Mouse (Mus musculus) left cerebral cortex, adult 11 months (tissue): ENCODE data around the gene Tmem259.

Source experiments
- DNase-seq: peaks from one replicate; pipeline ENCODE4 v3.0.0; 2022; ENCODE audit warnings: low spot score

Tmem259 gene

GRCm38 (mm10) chr10:80016511-80016910, 32.4 kb upstream of the Tmem259 start, which contains the start of gene Arhgap45:
Arhgap45 (plus strand) TSS chr10:80016653.
- DNase-seq = no peak

DNA sequence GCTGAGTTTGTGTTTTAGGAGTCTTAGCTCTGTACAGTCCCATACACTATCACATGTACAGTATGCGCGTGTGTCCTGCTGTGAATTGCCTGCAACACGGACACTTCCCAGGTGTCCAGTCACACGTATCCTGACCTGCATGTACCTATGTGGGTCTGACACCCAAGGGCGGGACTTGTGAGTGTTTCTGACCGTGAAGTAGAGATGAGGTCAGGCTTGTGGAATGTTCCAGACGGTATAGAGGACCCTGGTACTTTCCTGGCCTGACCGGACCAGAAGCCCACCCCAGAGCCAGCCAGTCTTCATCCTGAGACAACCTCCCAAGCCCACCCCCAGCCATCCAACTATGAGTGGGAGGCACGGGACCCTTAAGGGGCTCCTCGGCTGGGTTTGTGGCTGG, 31.5 kb upstream of the Tmem259 start:
- DNase-seq = no peak

DNA sequence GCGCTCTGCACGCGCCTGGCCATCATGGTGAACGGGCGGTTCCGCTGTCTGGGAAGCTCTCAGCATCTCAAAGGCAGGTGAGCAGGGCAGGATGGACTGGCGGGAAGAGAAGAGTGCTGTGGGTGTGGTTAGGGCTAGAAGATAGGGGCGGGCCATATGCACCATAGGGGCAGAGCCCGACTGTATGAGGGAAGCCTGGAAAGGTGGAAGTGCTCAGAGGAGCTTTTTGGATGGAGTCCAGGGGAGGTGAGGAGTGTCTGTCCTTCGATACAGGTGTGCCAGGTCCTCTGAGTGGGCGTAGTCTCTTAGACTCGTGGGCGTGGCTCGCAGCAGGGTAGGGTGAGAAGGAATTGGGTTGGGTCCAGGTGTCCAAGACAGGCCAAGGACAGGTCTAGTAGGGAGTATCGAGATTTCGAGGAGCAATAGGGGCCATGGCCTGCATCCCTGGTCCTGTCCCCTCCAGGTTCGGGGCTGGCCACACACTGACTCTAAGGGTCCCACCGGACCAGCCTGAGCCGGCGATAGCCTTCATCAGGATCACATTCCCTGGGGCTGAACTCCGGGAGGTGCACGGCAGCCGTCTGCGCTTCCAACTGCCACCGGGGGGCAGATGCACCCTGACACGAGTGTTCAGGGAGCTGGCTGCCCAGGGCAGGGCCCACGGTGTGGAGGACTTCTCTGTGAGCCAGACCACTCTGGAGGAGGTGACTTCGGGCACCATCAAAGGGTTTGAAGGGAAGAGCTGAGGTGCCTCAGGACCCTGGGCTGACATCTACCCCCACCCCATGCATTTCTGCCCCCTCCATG, 30.6 kb upstream of the Tmem259 start:
- no peak for DNase-seq

- DNase-seq = no peak
Measured at GRCm38 (mm10) chr10:80013609-80014008, 29.5 kb upstream of the Tmem259 start.

DNA sequence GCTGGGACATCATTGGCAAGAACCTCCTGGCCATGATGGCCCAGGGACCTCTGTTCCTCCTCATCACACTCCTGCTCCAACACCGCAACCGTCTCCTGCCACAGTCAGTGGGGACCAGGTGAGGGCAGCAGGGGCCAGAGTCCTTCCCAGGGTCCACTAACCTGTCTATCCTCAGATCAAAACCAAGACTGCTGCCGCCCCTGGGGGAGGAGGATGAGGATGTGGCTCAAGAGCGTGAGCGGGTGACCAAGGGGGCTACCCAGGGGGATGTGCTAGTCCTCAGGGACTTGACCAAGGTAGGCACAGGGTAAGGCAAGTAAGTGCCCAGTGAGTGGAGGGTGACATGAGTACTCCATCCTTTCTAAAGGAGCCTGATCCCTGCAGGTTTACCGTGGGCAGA, 27.6 kb upstream of the Tmem259 start:
- DNase-seq = no peak

DNA sequence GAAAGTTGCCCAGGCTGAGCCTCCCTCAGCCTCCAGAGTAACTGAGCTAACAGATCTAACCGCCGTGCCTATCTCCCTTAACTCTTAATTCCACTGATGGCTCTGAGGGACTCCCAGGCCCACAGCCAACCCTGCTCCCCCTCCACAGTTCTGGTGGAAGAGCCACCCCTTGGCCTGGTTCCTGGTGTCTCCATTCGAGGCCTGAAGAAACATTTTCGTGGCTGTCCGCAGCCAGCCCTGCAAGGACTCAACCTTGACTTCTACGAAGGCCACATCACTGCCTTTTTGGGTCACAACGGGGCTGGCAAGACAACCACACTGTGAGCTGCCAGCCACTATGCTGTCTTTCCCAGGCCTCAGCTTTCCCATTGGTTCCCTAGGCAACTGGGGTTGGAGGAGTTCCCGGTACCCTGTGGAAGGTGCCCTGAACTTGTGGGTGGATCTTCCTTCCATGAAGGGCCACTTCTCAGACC, 20.1 kb upstream of the Tmem259 start:
- no peak for DNase-seq

GRCm38 (mm10) chr10:80003374-80004232, 19.5 kb upstream of the Tmem259 start:
- no peak for DNase-seq

DNA sequence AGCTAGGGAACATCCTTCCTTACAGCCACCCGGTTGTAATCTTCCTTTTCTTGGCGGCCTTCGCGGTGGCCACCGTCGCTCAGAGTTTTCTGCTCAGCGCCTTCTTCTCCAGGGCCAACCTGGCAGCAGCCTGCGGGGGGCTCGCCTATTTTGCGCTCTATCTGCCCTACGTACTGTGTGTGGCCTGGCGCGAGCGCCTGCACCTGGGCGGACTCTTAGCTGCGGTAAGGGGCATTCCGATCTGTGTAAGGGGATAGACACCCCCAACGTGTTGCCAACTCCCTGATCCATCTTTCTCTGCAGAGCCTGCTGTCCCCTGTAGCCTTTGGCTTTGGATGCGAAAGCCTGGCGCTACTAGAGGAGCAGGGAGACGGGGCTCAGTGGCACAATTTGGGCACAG, 18.7 kb upstream of the Tmem259 start:
- DNase-seq = no peak

- DNase-seq = no peak
Measured at GRCm38 (mm10) chr10:80001945-80002344, 17.8 kb upstream of the Tmem259 start.

GRCm38 (mm10) chr10:79997819-79998218, 13.7 kb upstream of the Tmem259 start:
- DNase-seq = no peak

- no peak for DNase-seq
Measured at GRCm38 (mm10) chr10:79997034-79997760, 13.1 kb upstream of the Tmem259 start.

- DNase-seq = peak; percentile 93
Measured at GRCm38 (mm10) chr10:79996272-79997033, 12.3 kb upstream of the Tmem259 start, which contains the start of gene Abca7. Abca7 (plus strand) TSS chr10:79996494.

GRCm38 (mm10) chr10:79995636-79996035, 11.5 kb upstream of the Tmem259 start:
- no peak for DNase-seq

- DNase-seq = no peak
Measured at GRCm38 (mm10) chr10:79994397-79995115, 10.4 kb upstream of the Tmem259 start.

- DNase-seq = no peak
Measured at GRCm38 (mm10) chr10:79991548-79991947, 7.4 kb upstream of the Tmem259 start.

DNA sequence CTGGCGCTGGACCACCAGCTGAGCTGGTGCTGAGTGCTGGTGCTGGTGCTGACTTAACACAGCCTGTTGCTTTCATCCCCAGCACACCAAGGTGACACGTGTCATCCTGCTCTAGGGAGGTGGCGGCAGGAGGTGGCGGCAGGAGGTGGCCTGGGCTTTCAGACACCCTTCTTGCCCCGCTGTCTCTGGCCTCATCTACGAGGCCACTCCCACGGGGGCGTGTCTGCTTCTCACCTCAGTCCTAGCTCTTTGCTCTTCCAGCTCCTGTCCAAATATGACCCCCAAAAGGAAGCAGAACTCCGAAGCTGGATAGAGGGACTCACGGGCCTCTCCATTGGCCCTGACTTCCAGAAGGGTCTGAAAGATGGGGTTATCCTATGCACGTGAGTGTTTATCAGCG, 7.0 kb upstream of the Tmem259 start:
- no peak for DNase-seq

- DNase-seq = no peak
Measured at GRCm38 (mm10) chr10:79989870-79990269, 5.7 kb upstream of the Tmem259 start.

DNA sequence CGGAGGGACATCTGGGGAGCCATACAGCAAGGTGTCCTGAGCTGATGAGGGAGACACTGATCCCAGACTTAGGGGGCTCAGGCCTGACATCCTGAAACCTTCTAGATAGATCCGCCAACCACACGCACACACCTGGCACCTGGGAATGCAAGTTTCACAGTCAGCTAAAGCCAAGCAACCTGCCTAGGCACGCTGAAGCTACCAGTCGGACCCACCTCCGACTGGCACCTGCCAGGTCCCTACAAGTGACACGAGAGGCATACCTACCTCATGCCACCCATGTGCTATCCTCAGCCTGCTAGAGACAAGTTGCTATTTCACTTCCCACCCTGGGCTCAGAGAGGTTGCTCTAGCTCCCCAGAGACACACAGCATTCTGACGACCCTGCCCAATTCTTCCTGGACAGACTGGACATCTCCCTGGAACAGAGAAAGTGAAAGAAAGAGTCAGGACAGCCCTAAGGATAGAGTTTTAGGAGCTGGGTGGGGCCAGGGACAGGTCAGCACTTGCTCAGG, 5.2 kb upstream of the Tmem259 start:
- DNase-seq = no peak

GRCm38 (mm10) chr10:79988506-79989271, 4.6 kb upstream of the Tmem259 start, which contains the start of gene Cnn2:
Cnn2 (plus strand) TSS chr10:79988584.
- no peak for DNase-seq
